Mouse (Mus musculus) forebrain, postnatal 0 days (tissue): ENCODE data around the gene Onecut1. TPM values are rescaled to one million over a fixed set of nuclear protein-coding genes. Genes with fewer than 3 reads are reported as not detected.

Experiments
- ATAC-seq: fragments of 200-750 bp; cut with Nextera tagmentation; 2 replicates; pipeline ENCODE4 v1.8.0; 2017; ENCODE audit warnings: mild to moderate bottlenecking, moderate library complexity
- DNase-seq: peaks from one replicate; pipeline ENCODE4 v3.0.0-alpha.2; 2015
- H3K27ac ChIP-seq: fragments of 300-500 bp; sonication (generic); 2 replicates; pipeline ENCODE4 v1.5.1; 2014; ENCODE audit warnings: low read depth, mild to moderate bottlenecking, antibody characterized with exemption, low read length, moderate library complexity, mixed read lengths
- H3K27me3 ChIP-seq: fragments of 300-500 bp; sonication (generic); 2 replicates; pipeline ENCODE4 v1.6.1; 2014; ENCODE audit warnings: mild to moderate bottlenecking, low read length, mixed read lengths; ENCODE audit not compliant: insufficient read depth
- H3K36me3 ChIP-seq: fragments of 300-500 bp; sonication (generic); 2 replicates; pipeline ENCODE4 v1.6.1; 2014; ENCODE audit warnings: mild to moderate bottlenecking, moderate library complexity; ENCODE audit not compliant: insufficient read depth
- H3K4me1 ChIP-seq: fragments of 300-500 bp; sonication (generic); 2 replicates; pipeline ENCODE4 v1.6.1; 2014; ENCODE audit warnings: antibody characterized with exemption; ENCODE audit not compliant: insufficient read depth
- H3K4me2 ChIP-seq: fragments of 300-500 bp; sonication (generic); 2 replicates; pipeline ENCODE4 v1.6.1; 2014; ENCODE audit warnings: low read depth, mild to moderate bottlenecking, moderate library complexity
- H3K4me3 ChIP-seq: fragments of 300-500 bp; sonication (generic); 2 replicates; pipeline ENCODE4 v1.5.1; 2014; ENCODE audit warnings: low read depth, low read length, mixed read lengths
- H3K9ac ChIP-seq: fragments of 300-500 bp; sonication (generic); 2 replicates; pipeline ENCODE4 v1.6.1; 2014; ENCODE audit warnings: mild to moderate bottlenecking
- H3K9me3 ChIP-seq: fragments of 300-500 bp; sonication (generic); 2 replicates; pipeline ENCODE4 v1.6.1; 2016; ENCODE audit warnings: low read length
- CTCF ChIP-seq: sonication (generic); IDR thresholded peaks from 2 replicates; pipeline ENCODE4 v1.5.1; 2016; ENCODE audit warnings: antibody characterized with exemption, control low read depth, low read depth
- WGBS: fragments of 180-500 bp; shearing (Covaris S2); extraction: QIAGEN DNeasy Blood & Tissue Kit; methylation state at CpG from one replicate; pipeline ENCODE4 v1.1.7; 2014; 5-methylcytosine and 5-hydroxymethylcytosine counted together
- polyA plus RNA-seq: library from polyadenylated mRNA; unstranded; fragments of >200 nt; fragmentation: Nextera tagmentation; extraction: Ambion mirVana; gene quantifications from 2 replicates; pipeline ENCODE4 v1.2.1, GENCODE M21; 2015
- total RNA-seq: library from RNA; depleted of rRNA; stranded (reverse); fragments of >200 nt; gene quantifications from 2 replicates; pipeline ENCODE4 v1.2.3, GENCODE M21; 2014

The Onecut1 gene
- total and polyA plus RNA-seq, 2 experiments from 2014 or later = 0.64 to 3.8 TPM

- H3K36me3 ChIP-seq = no peaks in the 10 kb centered on the region
- no peak overlapping the region for H3K27ac ChIP-seq
- no peak for TF ChIP-seq CTCF
- peaks cover 83% of the 10 kb centered on the region for H3K27me3 ChIP-seq
- H3K4me1 ChIP-seq = 0 out of 2 replicates have a peak, but pooled peaks cover 4% of the 10 kb centered on the region
- no peak overlapping the region for H3K4me2 ChIP-seq
- ATAC-seq (no peak), DNase-seq (peak; percentile 15)
- no peak overlapping the region for H3K9ac ChIP-seq
- no peaks in the 10 kb centered on the region for H3K9me3 ChIP-seq
- H3K4me3 ChIP-seq = no peak overlapping the region
- whole genome bisulfite sequencing = 9% methylated on average over 18 of the region's 18 CpGs
Observed at GRCm38 (mm10) chr9:74860461-74860860, 1.3 kb upstream of the Onecut1 start.

DNA sequence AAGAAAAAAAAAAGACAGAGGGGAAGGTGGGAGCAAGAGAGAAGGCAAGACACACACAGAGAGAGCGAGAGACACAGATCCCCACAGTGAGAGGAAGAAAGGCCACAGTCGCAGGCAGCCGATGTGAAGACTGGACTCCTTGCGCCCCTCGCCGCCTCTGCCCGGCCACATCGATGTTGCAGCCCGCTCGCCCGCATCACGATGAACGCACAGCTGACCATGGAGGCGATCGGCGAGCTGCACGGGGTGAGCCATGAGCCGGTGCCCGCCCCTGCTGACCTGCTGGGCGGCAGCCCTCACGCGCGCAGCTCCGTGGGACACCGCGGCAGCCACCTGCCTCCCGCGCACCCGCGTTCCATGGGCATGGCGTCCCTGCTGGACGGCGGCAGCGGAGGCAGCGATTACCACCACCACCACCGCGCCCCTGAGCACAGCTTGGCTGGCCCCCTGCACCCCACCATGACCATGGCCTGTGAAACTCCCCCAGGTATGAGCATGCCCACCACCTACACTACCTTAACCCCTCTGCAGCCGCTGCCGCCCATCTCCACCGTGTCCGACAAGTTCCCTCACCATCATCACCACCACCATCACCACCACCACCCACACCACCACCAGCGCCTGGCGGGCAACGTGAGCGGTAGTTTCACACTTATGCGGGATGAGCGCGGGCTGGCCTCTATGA is 517 bp downstream of the Onecut1 start:
- peak overlapping the region; percentile 49 for H3K4me3 ChIP-seq
- no peak; the same call in 1 of the 2 replicates for TF ChIP-seq CTCF
- DNase-seq (peak; percentile 27), ATAC-seq (peak; percentile 12; the same call in 1 of the 2 replicates)
- H3K9ac ChIP-seq = peak overlapping the region; percentile 47
- 5% methylated on average over 46 of the region's 48 CpGs for WGBS
- H3K36me3 ChIP-seq = no peaks in the 10 kb centered on the region
- peaks cover 83% of the 10 kb centered on the region for H3K27me3 ChIP-seq
- peak overlapping the region; percentile 97 for H3K4me2 ChIP-seq
- H3K27ac ChIP-seq = no peak overlapping the region
- H3K9me3 ChIP-seq = no peaks in the 10 kb centered on the region
- H3K4me1 ChIP-seq = 0 out of 2 replicates have a peak, but pooled peaks cover 4% of the 10 kb centered on the region

DNA sequence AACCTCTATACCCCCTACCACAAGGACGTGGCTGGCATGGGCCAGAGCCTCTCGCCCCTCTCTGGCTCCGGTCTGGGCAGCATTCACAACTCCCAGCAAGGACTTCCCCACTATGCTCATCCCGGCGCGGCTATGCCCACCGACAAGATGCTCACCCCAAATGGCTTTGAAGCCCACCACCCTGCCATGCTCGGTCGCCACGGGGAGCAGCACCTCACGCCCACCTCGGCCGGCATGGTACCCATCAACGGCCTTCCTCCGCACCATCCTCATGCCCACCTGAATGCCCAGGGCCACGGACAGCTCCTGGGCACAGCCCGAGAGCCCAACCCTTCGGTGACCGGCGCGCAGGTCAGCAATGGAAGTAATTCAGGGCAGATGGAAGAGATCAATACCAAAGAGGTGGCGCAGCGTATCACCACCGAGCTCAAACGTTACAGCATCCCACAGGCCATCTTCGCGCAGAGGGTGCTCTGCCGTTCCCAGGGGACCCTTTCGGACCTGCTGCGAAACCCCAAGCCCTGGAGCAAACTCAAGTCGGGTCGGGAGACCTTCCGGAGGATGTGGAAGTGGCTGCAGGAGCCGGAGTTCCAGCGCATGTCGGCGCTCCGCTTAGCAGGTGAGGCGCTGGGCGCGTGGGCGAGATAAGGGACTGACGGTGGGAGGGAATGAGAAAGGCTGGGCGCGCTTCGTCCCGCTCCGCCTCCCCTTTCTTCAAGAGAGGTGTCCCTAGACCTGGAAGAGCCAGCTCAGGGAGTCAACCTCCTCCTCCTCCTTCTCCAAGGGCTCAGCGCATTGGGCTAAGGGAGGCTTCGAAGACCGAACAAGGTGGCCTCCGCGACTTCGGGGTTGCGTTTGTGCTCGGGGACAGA is 1.3 kb downstream of the Onecut1 start:
- peak overlapping the region; percentile 97 for H3K4me2 ChIP-seq
- peaks cover 86% of the 10 kb centered on the region for H3K27me3 ChIP-seq
- DNase-seq (peak; percentile 28), ATAC-seq (no peak)
- no peak overlapping the region for H3K9ac ChIP-seq
- no peak for TF ChIP-seq CTCF
- no peaks in the 10 kb centered on the region for H3K9me3 ChIP-seq
- no peaks in the 10 kb centered on the region for H3K36me3 ChIP-seq
- WGBS = 4% methylated on average over 56 of the region's 56 CpGs
- H3K4me1 ChIP-seq = 0 out of 2 replicates have a peak, but pooled peaks cover 4% of the 10 kb centered on the region
- peak overlapping the region; percentile 49 for H3K4me3 ChIP-seq
- H3K27ac ChIP-seq = no peak overlapping the region

DNA sequence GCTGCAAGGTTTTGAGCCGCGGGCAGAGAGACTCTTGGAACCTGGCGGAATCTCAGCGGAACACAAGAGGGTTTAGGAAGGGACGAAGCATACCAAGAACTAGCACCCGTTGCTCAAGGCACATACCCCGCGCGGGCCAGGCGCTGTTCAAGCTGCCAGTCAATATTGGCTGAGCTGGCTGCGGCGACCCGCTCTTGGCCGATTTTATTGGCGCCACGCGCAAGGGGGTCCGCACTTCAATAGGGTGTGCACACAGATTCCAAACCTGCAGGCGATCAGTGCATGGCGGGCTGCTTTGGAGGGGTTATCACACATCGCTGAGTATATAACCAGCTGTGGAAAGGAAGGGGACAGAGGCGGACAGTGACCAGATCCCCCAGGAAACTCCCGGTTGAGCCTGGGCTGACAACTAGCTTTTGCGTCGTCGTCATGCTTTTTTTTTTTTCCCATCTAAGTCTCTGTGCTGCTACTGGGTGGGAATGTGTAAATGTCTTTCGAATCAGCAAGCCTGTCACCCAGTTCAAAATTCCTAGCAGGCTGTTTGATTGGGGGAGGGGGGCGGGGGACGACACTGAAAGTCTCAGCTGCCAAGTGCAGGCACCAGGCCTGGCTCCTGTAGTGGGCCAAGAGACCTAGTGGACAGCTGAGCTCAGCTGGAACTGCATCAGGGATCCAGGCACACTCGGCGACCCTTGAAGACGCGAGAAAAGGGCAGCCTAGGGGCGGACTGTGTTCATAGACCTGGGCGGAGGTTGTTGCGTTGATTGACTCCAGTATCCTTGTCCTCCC is 2.1 kb downstream of the Onecut1 start:
- peaks cover 86% of the 10 kb centered on the region for H3K27me3 ChIP-seq
- WGBS = under 1% methylated on average over 36 of the region's 36 CpGs
- peak; percentile 31 for DNase-seq
- H3K27ac ChIP-seq = no peak overlapping the region
- no peak overlapping the region for H3K9ac ChIP-seq
- H3K36me3 ChIP-seq = no peaks in the 10 kb centered on the region
- H3K4me2 ChIP-seq = peak overlapping the region; percentile 97
- 0 out of 2 replicates have a peak, but pooled peaks cover 4% of the 10 kb centered on the region for H3K4me1 ChIP-seq
- TF ChIP-seq CTCF = no peak
- H3K9me3 ChIP-seq = no peaks in the 10 kb centered on the region
- H3K4me3 ChIP-seq = peak overlapping the region; percentile 49
- no peak for ATAC-seq

GRCm38 (mm10) chr9:74864471-74864870 is 2.8 kb downstream of the Onecut1 start:
- H3K4me2 ChIP-seq = no peak overlapping the region
- 0 out of 2 replicates have a peak, but pooled peaks cover 4% of the 10 kb centered on the region for H3K4me1 ChIP-seq
- ATAC-seq (no peak), DNase-seq (no peak)
- WGBS = 3% methylated on average over 14 of the region's 14 CpGs
- no peaks in the 10 kb centered on the region for H3K36me3 ChIP-seq
- no peaks in the 10 kb centered on the region for H3K9me3 ChIP-seq
- no peak overlapping the region for H3K9ac ChIP-seq
- peaks cover 84% of the 10 kb centered on the region for H3K27me3 ChIP-seq
- H3K4me3 ChIP-seq = no peak overlapping the region; the same call in 1 of the 2 replicates
- H3K27ac ChIP-seq = no peak overlapping the region
- no peak for TF ChIP-seq CTCF

- ATAC-seq (no peak), DNase-seq (peak; percentile 8)
- Histone ChIP-seq H3K4me1 (0 out of 2 replicates have a peak, but pooled peaks cover 4% of the 10 kb centered on the region), H3K9ac (no peak overlapping the region), H3K4me3 (no peak overlapping the region), H3K36me3 (no peaks in the 10 kb centered on the region), H3K27ac (no peak overlapping the region), H3K4me2 (no peak overlapping the region), H3K27me3 (peaks cover 81% of the 10 kb centered on the region), H3K9me3 (no peaks in the 10 kb centered on the region)
- no peak for TF ChIP-seq CTCF
- WGBS = 8% methylated on average over 27 of the region's 27 CpGs
Observed at GRCm38 (mm10) chr9:74866596-74867313, 5.0 kb downstream of the Onecut1 start.
